Mouse (Mus musculus) macrophage (primary cell): ENCODE measurements around the gene Htr3b. TPM values are rescaled to one million over a fixed set of nuclear protein-coding genes. Genes with fewer than 3 reads are reported as not detected.
"Not testable (repeated sequence)": the region's sequence is repeated elsewhere in the genome, so short reads cannot be mapped to it uniquely, and the experiment has no call there.

ENCODE experiments used
- H3K27ac ChIP-seq: fragments of 350-480 bp; formaldehyde crosslinking; 2 replicates; pipeline ENCODE4 v1.9.0; 2021
- H3K36me3 ChIP-seq: fragments of 350-480 bp; formaldehyde crosslinking; 2 replicates; pipeline ENCODE4 v1.9.0; 2021; ENCODE audit errors: inconsistent target
- H3K4me3 ChIP-seq: fragments of 350-480 bp; formaldehyde crosslinking; 2 replicates; pipeline ENCODE4 v1.9.0; 2021; ENCODE audit errors: inconsistent target
- H3K79me2 ChIP-seq: fragments of 350-480 bp; formaldehyde crosslinking; 2 replicates; pipeline ENCODE4 v1.9.0; 2021; ENCODE audit errors: inconsistent target
- WGBS: methylation state at CpG from one replicate; pipeline ENCODE4 v1.1.7; 2026; ENCODE audit warnings: inconsistent platforms; ENCODE audit not compliant: missing documents; 5-methylcytosine and 5-hydroxymethylcytosine counted together
- polyA plus RNA-seq: library from polyadenylated mRNA; stranded (reverse); fragments of 250-400 nt; gene quantifications from 3 replicates; pipeline ENCODE4 v1.2.4, GENCODE M21; 2018; ENCODE audit warnings: inconsistent platforms
- total RNA-seq, 78 experiments: library from RNA; depleted of rRNA; stranded (reverse); fragments of 250-400 nt; gene quantifications; 1 replicate in 9 of 78; 2 replicates in 24 of 78; 3 replicates in 43 of 78; 4 replicates in 2 of 78; pipeline ENCODE4 v1.2.4; 2018; ENCODE audit warnings: inconsistent platforms in 56 of 78

The Htr3b gene
- not detected for total RNA-seq (2018; cell fraction: chromatin; rRNA removed)
- not detected for total RNA-seq (2018; cell fraction: cytosol; rRNA removed)
- total RNA-seq (2018; cell fraction: nucleus; rRNA removed) = not detected
- not detected in 3 replicates for polyA plus RNA-seq

GRCm38 (mm10) chr9:48964587-48965040 lies at the start of gene Htr3b:
Gene Htr3b, minus strand, starts transcription at chr9:48964990.
- Histone ChIP-seq H3K27ac (no peak within 1 kb of the TSS), H3K36me3 (no peaks in the 10 kb centered on the region), H3K4me3 (no peak within 1 kb of the TSS), H3K79me2 (no peaks in the 10 kb centered on the region)
- WGBS = 50% methylated on average over 7 of the region's 7 CpGs

- 97% methylated on average over 6 of the region's 6 CpGs for WGBS
- Histone ChIP-seq H3K36me3 (peaks cover 23% of the 10 kb centered on the region; the same call in 1 of the 2 replicates), H3K27ac (no peak overlapping the region), H3K4me3 (no peak overlapping the region), H3K79me2 (no peaks in the 10 kb centered on the region)
These were observed 34.5 kb upstream of the Htr3b start for GRCm38 (mm10) chr9:48999256-48999655.

- 92% methylated on average over 1 of the region's 1 CpGs for WGBS
- H3K36me3 ChIP-seq = peaks cover 5% of the 10 kb centered on the region; the same call in 1 of the 2 replicates
- no peak overlapping the region for H3K4me3 ChIP-seq
- peaks cover 8% of the 10 kb centered on the region; the same call in 1 of the 2 replicates for H3K79me2 ChIP-seq
- H3K27ac ChIP-seq = no peak overlapping the region
These were observed 30.9 kb upstream of the Htr3b start for GRCm38 (mm10) chr9:48995735-48996134.

GRCm38 (mm10) chr9:48994779-48995178 lies 30.0 kb upstream of the Htr3b start:
- Histone ChIP-seq H3K36me3 (no peaks in the 10 kb centered on the region), H3K4me3 (no peak overlapping the region), H3K27ac (no peak overlapping the region), H3K79me2 (peaks cover 18% of the 10 kb centered on the region; the same call in 1 of the 2 replicates)
- WGBS = 91% methylated on average over 7 of the region's 7 CpGs

GRCm38 (mm10) chr9:48991671-48992070 lies 26.9 kb upstream of the Htr3b start:
- no peak overlapping the region for H3K4me3 ChIP-seq
- no peak overlapping the region for H3K27ac ChIP-seq
- peaks cover 46% of the 10 kb centered on the region; the same call in 1 of the 2 replicates for H3K79me2 ChIP-seq
- 99% methylated on average over 5 of the region's 5 CpGs for WGBS
- no peaks in the 10 kb centered on the region for H3K36me3 ChIP-seq

- Histone ChIP-seq H3K27ac (no peak overlapping the region), H3K4me3 (no peak overlapping the region), H3K36me3 (no peaks in the 10 kb centered on the region), H3K79me2 (peaks cover 57% of the 10 kb centered on the region; the same call in 1 of the 2 replicates)
- WGBS = 65% methylated on average over 12 of the region's 12 CpGs
These were observed 22.7 kb upstream of the Htr3b start for GRCm38 (mm10) chr9:48987201-48988101.

- peaks cover 57% of the 10 kb centered on the region; the same call in 1 of the 2 replicates for H3K79me2 ChIP-seq
- H3K27ac ChIP-seq = no peak overlapping the region
- no peak overlapping the region for H3K4me3 ChIP-seq
- H3K36me3 ChIP-seq = no peaks in the 10 kb centered on the region
- 96% methylated on average over 6 of the region's 7 CpGs for WGBS
These were observed 21.9 kb upstream of the Htr3b start for GRCm38 (mm10) chr9:48986616-48987141.

- peaks cover 49% of the 10 kb centered on the region; the same call in 1 of the 2 replicates for H3K79me2 ChIP-seq
- WGBS = 2% methylated on average over 20 of the region's 20 CpGs
- H3K36me3 ChIP-seq = no peaks in the 10 kb centered on the region
- no peak overlapping the region for H3K27ac ChIP-seq
- H3K4me3 ChIP-seq = peak overlapping the region; percentile 67
These were observed 20.9 kb upstream of the Htr3b start for GRCm38 (mm10) chr9:48985708-48986088.

GRCm38 (mm10) chr9:48984845-48985707 lies 20.3 kb upstream of the Htr3b start, which contains the start of gene Usp28:
Gene Usp28, plus strand, starts transcription at chr9:48985375.
- Histone ChIP-seq H3K27ac (peak within 1 kb of the TSS; percentile 77), H3K36me3 (no peaks in the 10 kb centered on the region), H3K79me2 (peaks cover 43% of the 10 kb centered on the region; the same call in 1 of the 2 replicates), H3K4me3 (peak within 1 kb of the TSS; percentile 67)
- under 1% methylated on average over 81 of the region's 94 CpGs for WGBS

GRCm38 (mm10) chr9:48984320-48984844 lies 19.6 kb upstream of the Htr3b start:
- 6% methylated on average over 8 of the region's 8 CpGs for WGBS
- Histone ChIP-seq H3K79me2 (peaks cover 36% of the 10 kb centered on the region; the same call in 1 of the 2 replicates), H3K4me3 (peak overlapping the region; percentile 42), H3K36me3 (no peaks in the 10 kb centered on the region), H3K27ac (peak overlapping the region; percentile 77)

GRCm38 (mm10) chr9:48983801-48984200 lies 19.0 kb upstream of the Htr3b start:
- H3K4me3 ChIP-seq, H3K27ac ChIP-seq, H3K36me3 ChIP-seq: not testable (repeated sequence)
- 94% methylated on average over 6 of the region's 6 CpGs for WGBS
- H3K79me2 ChIP-seq = peaks cover 32% of the 10 kb centered on the region; the same call in 1 of the 2 replicates

- Histone ChIP-seq H3K36me3 (no peaks in the 10 kb centered on the region), H3K79me2 (peaks cover 12% of the 10 kb centered on the region; the same call in 1 of the 2 replicates), H3K27ac (no peak overlapping the region), H3K4me3 (no peak overlapping the region)
These were observed 17.0 kb upstream of the Htr3b start for GRCm38 (mm10) chr9:48981827-48982226.

- 92% methylated on average over 3 of the region's 3 CpGs for whole genome bisulfite sequencing
- Histone ChIP-seq H3K36me3 (no peaks in the 10 kb centered on the region), H3K4me3 (no peak overlapping the region), H3K27ac (no peak overlapping the region), H3K79me2 (peaks cover 2% of the 10 kb centered on the region; the same call in 1 of the 2 replicates)
These were observed 16.0 kb upstream of the Htr3b start for GRCm38 (mm10) chr9:48980781-48981180.

GRCm38 (mm10) chr9:48980371-48980770 lies 15.6 kb upstream of the Htr3b start:
- Histone ChIP-seq H3K4me3 (no peak overlapping the region), H3K27ac (no peak overlapping the region), H3K79me2 (no peaks in the 10 kb centered on the region), H3K36me3 (no peaks in the 10 kb centered on the region)
- WGBS = 42% methylated on average over 2 of the region's 5 CpGs
